Mouse (Mus musculus): Measurements from ENCODE around the gene Sestd1. TPM values are rescaled to one million over a fixed set of nuclear protein-coding genes. Genes with fewer than 3 reads are reported as not detected.

Sestd1 gene
- polyA plus RNA-seq, 1 experiment: 31.9 TPM

DNA sequence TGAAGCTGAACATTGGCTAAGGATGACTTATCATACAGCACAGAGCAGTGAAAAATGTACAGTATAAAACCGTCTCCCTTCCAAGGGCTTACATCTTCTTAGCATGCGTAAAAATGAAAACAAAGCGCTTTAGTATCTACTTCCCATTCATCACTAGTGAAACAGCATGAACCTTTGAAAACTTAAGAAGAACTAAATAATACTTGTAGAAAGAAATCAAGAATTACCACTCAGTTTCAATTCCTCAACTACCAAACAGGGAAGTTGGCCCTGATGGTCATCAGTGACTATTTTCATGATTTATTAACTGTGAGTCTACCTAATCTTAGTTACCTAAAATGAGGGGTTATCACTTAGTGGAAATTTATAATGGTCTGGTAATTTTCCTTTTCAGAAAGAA lies 41.8 kb downstream of the Sestd1 start:
- DNase-seq: no peak
- 97% methylated on average over 3 of the region's 3 CpGs for WGBS
- Histone ChIP-seq H3K27me3 (ENCODE audit: control insufficient read depth, insufficient read depth, low read length) (no peaks in the 10 kb centered on the region), H3K4me1 (ENCODE audit: control insufficient read depth, insufficient read depth, low read length) (no peaks in the 10 kb centered on the region), H3K27ac (ENCODE audit: insufficient read depth, low read length) (no peak overlapping the region), H3K4me3 (replicated peaks; ENCODE audit: insufficient read depth, low read depth, low read length) (no peak overlapping the region)
- TF ChIP-seq POLR2A (IDR thresholded peaks at IDR 0.05; ENCODE audit: borderline replicate concordance, insufficient read depth, low read length): no peak
- no peak for TF ChIP-seq CTCF (IDR thresholded peaks at IDR 0.05; ENCODE audit: borderline replicate concordance, insufficient read depth, low read depth, low read length)

DNA sequence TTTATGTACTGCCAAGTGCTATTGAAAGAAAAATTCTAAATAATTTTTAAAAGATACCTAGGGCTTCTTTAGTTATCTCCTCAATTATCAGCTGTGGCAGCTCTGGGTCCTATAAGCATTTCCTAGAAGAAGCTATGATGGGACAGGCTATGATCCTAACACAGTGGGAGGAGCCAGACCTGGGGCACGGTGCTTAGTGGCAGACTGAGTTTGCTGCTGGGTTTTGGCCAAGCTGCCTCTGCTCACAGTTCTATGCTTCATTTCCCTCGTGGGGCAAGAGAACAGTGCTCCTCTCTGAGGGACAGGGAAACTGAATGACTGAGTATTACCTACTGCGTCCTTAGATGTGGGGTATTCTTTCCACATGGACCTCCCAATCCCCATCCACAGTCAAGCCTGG lies 42.3 kb downstream of the Sestd1 start:
- H3K27me3 ChIP-seq (ENCODE audit: control insufficient read depth, insufficient read depth, low read length): no peaks in the 10 kb centered on the region
- H3K27ac ChIP-seq (ENCODE audit: insufficient read depth, low read length): no peak overlapping the region
- WGBS: 29% methylated on average over 3 of the region's 3 CpGs
- H3K4me3 ChIP-seq (replicated peaks; ENCODE audit: insufficient read depth, low read depth, low read length): no peak overlapping the region
- TF ChIP-seq POLR2A (IDR thresholded peaks at IDR 0.05; ENCODE audit: borderline replicate concordance, insufficient read depth, low read length) (no peak), CTCF (IDR thresholded peaks at IDR 0.05; ENCODE audit: borderline replicate concordance, insufficient read depth, low read depth, low read length) (no peak)
- no peak for DNase-seq
- no peaks in the 10 kb centered on the region for H3K4me1 ChIP-seq (ENCODE audit: control insufficient read depth, insufficient read depth, low read length)

DNA sequence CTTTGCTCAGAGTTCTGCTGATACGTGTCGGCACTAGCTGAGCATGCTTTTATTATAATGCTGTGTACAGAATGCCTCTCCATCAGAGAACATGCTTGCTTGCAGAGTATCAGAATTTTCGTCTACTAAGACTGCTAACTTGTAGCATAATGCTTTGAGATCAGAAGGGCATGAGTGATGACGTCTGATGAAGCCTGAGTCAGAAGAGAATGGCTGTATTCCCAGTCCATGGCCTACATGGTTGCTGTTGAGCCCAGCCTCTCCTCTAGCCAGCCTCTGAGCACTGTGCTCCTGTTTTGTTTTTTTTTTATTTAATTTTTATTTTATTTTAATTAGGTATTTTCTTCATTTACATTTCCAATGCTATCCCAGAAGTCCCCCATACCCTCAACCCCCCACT lies 43.5 kb downstream of the Sestd1 start:
- Histone ChIP-seq H3K4me1 (ENCODE audit: control insufficient read depth, insufficient read depth, low read length) (no peaks in the 10 kb centered on the region), H3K27me3 (ENCODE audit: control insufficient read depth, insufficient read depth, low read length) (no peaks in the 10 kb centered on the region), H3K4me3 (replicated peaks; ENCODE audit: insufficient read depth, low read depth, low read length) (no peak overlapping the region), H3K27ac (ENCODE audit: insufficient read depth, low read length) (no peak overlapping the region)
- TF ChIP-seq CTCF (IDR thresholded peaks at IDR 0.05; ENCODE audit: borderline replicate concordance, insufficient read depth, low read depth, low read length) (no peak), POLR2A (IDR thresholded peaks at IDR 0.05; ENCODE audit: borderline replicate concordance, insufficient read depth, low read length) (no peak)
- no peak for DNase-seq
- 71% methylated on average over 4 of the region's 4 CpGs for WGBS

DNA sequence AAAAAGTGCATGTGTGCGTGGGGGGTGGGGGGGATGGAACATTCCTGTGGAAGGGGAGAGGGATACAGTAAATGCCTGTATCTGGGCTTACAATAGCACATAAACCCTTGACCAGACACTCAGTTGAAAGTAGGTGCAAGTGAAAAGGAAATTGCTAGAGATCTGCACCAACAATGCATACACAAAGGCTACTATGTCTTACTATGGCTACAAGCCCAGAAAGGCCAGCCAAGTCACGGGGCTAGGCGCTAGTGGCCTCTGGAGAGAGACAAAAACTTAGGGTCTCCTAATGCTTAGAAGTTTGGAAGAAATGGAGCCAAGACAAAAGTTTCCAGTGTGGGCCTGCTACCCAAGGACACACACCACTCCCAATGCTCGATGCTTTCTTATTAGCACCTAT lies 44.5 kb downstream of the Sestd1 start:
- H3K4me3 ChIP-seq (replicated peaks; ENCODE audit: insufficient read depth, low read depth, low read length): no peak overlapping the region
- TF ChIP-seq POLR2A (IDR thresholded peaks at IDR 0.05; ENCODE audit: borderline replicate concordance, insufficient read depth, low read length) (no peak), CTCF (IDR thresholded peaks at IDR 0.05; ENCODE audit: borderline replicate concordance, insufficient read depth, low read depth, low read length) (no peak)
- H3K27me3 ChIP-seq (ENCODE audit: control insufficient read depth, insufficient read depth, low read length): no peaks in the 10 kb centered on the region
- 70% methylated on average over 4 of the region's 4 CpGs for WGBS
- DNase-seq: no peak
- no peak overlapping the region for H3K27ac ChIP-seq (ENCODE audit: insufficient read depth, low read length)
- H3K4me1 ChIP-seq (ENCODE audit: control insufficient read depth, insufficient read depth, low read length): no peaks in the 10 kb centered on the region

DNA sequence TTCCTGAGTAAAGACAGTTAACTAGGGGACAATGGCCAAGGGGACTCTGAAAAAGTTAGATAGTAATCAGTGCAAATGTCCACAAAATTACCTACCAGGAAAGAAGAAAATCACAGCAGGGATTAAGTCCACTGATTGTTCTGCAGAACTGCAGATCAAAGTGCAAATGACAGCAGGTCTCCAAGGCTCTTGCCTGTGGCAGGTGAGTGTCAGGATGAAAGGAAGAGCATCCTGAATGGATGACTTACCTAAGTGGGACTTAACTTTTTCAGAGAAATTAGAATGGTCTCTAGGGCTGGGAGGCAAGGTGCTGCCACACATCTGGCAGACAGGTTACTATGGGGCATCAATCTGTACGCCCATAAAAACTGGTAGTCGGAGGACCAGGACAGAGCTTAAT lies 47.8 kb downstream of the Sestd1 start:
- Histone ChIP-seq H3K4me3 (replicated peaks; ENCODE audit: insufficient read depth, low read depth, low read length) (no peak overlapping the region), H3K4me1 (ENCODE audit: control insufficient read depth, insufficient read depth, low read length) (no peaks in the 10 kb centered on the region), H3K27ac (ENCODE audit: insufficient read depth, low read length) (no peak overlapping the region), H3K27me3 (ENCODE audit: control insufficient read depth, insufficient read depth, low read length) (no peaks in the 10 kb centered on the region)
- TF ChIP-seq POLR2A (IDR thresholded peaks at IDR 0.05; ENCODE audit: borderline replicate concordance, insufficient read depth, low read length) (no peak), CTCF (IDR thresholded peaks at IDR 0.05; ENCODE audit: borderline replicate concordance, insufficient read depth, low read depth, low read length) (no peak)
- 97% methylated on average over 2 of the region's 2 CpGs for WGBS
- no peak for DNase-seq

DNA sequence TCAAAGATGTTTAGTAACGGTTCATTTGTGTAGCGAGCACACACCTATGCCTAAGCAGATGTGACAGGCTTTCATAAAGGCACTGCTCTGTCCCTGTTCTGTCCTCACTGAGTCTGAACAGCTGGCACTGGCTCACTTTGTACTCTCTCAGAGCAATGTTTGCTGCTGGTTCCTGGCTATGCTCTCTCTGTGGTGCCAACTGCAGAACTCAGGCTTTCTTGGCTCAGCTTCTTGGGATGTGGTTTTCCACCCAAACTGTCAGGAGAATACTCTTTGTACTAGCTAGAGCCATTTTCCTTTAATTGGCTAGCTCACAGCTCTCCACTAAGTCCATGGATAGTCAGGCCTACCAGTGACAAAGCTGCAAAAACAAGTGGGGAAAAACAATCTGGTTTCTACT lies 59.4 kb downstream of the Sestd1 start:
- H3K4me1 ChIP-seq (ENCODE audit: control insufficient read depth, insufficient read depth, low read length): no peaks in the 10 kb centered on the region
- no peak overlapping the region for H3K27ac ChIP-seq (ENCODE audit: insufficient read depth, low read length)
- DNase-seq: peak in 1 of 2 experiments; percentile 24
- H3K4me3 ChIP-seq (replicated peaks; ENCODE audit: insufficient read depth, low read depth, low read length): no peak overlapping the region
- WGBS: 45% methylated on average over 2 of the region's 2 CpGs
- H3K27me3 ChIP-seq (ENCODE audit: control insufficient read depth, insufficient read depth, low read length): no peaks in the 10 kb centered on the region
- no peak for TF ChIP-seq CTCF (IDR thresholded peaks at IDR 0.05; ENCODE audit: borderline replicate concordance, insufficient read depth, low read depth, low read length)
- TF ChIP-seq POLR2A (IDR thresholded peaks at IDR 0.05; ENCODE audit: borderline replicate concordance, insufficient read depth, low read length): no peak

DNA sequence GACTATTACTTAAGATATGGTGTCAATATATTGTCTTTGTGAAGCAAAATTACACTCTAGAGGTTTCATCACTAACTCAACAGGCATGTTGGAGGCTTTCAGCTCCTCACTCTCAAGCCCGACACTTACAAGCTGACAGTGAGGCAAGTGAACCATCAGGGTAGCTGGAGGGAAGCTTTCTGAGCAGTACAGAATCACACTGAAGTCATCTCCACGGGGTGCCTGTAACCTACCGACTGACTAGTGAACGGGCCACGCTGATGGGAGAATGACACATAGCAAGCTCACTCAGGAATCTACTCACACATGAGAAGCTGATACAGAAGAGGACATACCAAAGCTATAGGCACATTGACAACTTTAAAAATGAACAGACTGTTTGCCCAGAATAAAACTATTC lies 67.5 kb downstream of the Sestd1 start:
- no peak for DNase-seq
- Histone ChIP-seq H3K4me3 (replicated peaks; ENCODE audit: insufficient read depth, low read depth, low read length) (no peak overlapping the region), H3K27me3 (ENCODE audit: control insufficient read depth, insufficient read depth, low read length) (no peaks in the 10 kb centered on the region), H3K4me1 (ENCODE audit: control insufficient read depth, insufficient read depth, low read length) (no peaks in the 10 kb centered on the region), H3K27ac (ENCODE audit: insufficient read depth, low read length) (no peak overlapping the region)
- 26% methylated on average over 5 of the region's 5 CpGs for WGBS
- TF ChIP-seq CTCF (IDR thresholded peaks at IDR 0.05; ENCODE audit: borderline replicate concordance, insufficient read depth, low read depth, low read length): no peak
- TF ChIP-seq POLR2A (IDR thresholded peaks at IDR 0.05; ENCODE audit: borderline replicate concordance, insufficient read depth, low read length): no peak

DNA sequence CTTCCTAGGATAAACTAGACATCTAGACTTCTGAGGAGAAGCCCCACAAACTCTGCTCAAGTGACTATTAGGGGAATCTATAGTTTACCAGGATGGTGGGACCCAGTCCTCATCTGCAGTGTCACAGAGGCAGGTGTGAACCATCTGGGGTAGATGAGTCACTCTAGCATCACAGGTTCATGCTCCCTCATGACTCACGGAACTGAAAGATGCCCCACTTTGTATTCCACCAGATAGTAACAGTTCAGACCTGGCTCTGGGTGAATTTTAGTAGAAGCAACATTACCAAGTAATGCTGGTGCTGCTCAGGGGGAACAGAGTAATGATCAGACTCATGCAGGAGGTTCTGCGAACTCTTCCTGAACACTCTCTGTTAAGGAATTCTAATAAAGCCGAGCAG lies 73.4 kb downstream of the Sestd1 start:
- Histone ChIP-seq H3K27ac (ENCODE audit: insufficient read depth, low read length) (no peak overlapping the region), H3K27me3 (ENCODE audit: control insufficient read depth, insufficient read depth, low read length) (no peaks in the 10 kb centered on the region), H3K4me1 (ENCODE audit: control insufficient read depth, insufficient read depth, low read length) (peaks cover 3% of the 10 kb centered on the region; the same call in 1 of the 2 replicates), H3K4me3 (replicated peaks; ENCODE audit: insufficient read depth, low read depth, low read length) (no peak overlapping the region)
- TF ChIP-seq POLR2A (IDR thresholded peaks at IDR 0.05; ENCODE audit: borderline replicate concordance, insufficient read depth, low read length) (no peak), CTCF (IDR thresholded peaks at IDR 0.05; ENCODE audit: borderline replicate concordance, insufficient read depth, low read depth, low read length) (no peak)
- DNase-seq: peak in 1 of 2 experiments; percentile 14
- WGBS: 81% methylated on average over 3 of the region's 3 CpGs
